Mouse (Mus musculus) embryonic facial prominence, embryonic 14.5 days (tissue): ENCODE measurements at regions not wholly inside any gene's neighbourhood (a gene's known extent, or its start where the extent isn't known, plus 50 kb on each side); places are given as distances from the start of the nearest gene placed in this dataset.
"Not testable (repeated sequence)": the region's sequence is repeated elsewhere in the genome, so short reads cannot be mapped to it uniquely, and the experiment has no call there.

Experiments used
- ATAC-seq: fragments of 200-750 bp; cut with Nextera tagmentation; 2 replicates; pipeline ENCODE4 v1.8.0; 2017; ENCODE audit warnings: low read depth, moderate number of reproducible peaks, moderate TSS enrichment
- DNase-seq: peaks from one replicate; pipeline ENCODE4 v3.0.0-alpha.2; 2015; ENCODE audit warnings: low spot score
- H3K27ac ChIP-seq: fragments of 300-500 bp; sonication (generic); replicated peaks from 2 replicates; pipeline ENCODE4 v1.5.1; 2014; ENCODE audit warnings: low read depth, mild to moderate bottlenecking, low read length, moderate library complexity
- H3K27me3 ChIP-seq: fragments of 300-500 bp; sonication (generic); replicated peaks from 2 replicates; pipeline ENCODE4 v1.6.1; 2014; ENCODE audit warnings: low read length; ENCODE audit not compliant: control insufficient read depth, insufficient read depth
- H3K36me3 ChIP-seq: fragments of 300-500 bp; sonication (generic); 2 replicates; pipeline ENCODE4 v1.6.1; 2014; ENCODE audit warnings: low read length, mixed read lengths; ENCODE audit not compliant: control insufficient read depth, insufficient read depth
- H3K4me1 ChIP-seq: fragments of 300-500 bp; sonication (generic); 2 replicates; pipeline ENCODE4 v1.6.1; 2014; ENCODE audit warnings: antibody characterized with exemption, low read length; ENCODE audit not compliant: control insufficient read depth, insufficient read depth
- H3K4me2 ChIP-seq: fragments of 300-500 bp; sonication (generic); 2 replicates; pipeline ENCODE4 v1.6.1; 2014; ENCODE audit warnings: low read depth, mild to moderate bottlenecking, low read length, moderate library complexity, mixed read lengths
- H3K4me3 ChIP-seq: fragments of 300-500 bp; sonication (generic); 2 replicates; pipeline ENCODE4 v1.5.1; 2014; ENCODE audit warnings: low read depth, mild to moderate bottlenecking, low read length
- H3K9ac ChIP-seq: fragments of 300-500 bp; sonication (generic); 2 replicates; pipeline ENCODE4 v1.6.1; 2014; ENCODE audit warnings: low read depth, mild to moderate bottlenecking, low read length, moderate library complexity, mixed read lengths
- H3K9me3 ChIP-seq: fragments of 300-500 bp; sonication (generic); 2 replicates; pipeline ENCODE4 v1.6.1; 2016; ENCODE audit warnings: low read length; ENCODE audit not compliant: control insufficient read depth
- WGBS: fragments of 180-500 bp; shearing (Covaris S2); extraction: QIAGEN DNeasy Blood & Tissue Kit; methylation state at CpG from one replicate; pipeline ENCODE4 v1.1.7; 2014; 5-methylcytosine and 5-hydroxymethylcytosine counted together

DNA sequence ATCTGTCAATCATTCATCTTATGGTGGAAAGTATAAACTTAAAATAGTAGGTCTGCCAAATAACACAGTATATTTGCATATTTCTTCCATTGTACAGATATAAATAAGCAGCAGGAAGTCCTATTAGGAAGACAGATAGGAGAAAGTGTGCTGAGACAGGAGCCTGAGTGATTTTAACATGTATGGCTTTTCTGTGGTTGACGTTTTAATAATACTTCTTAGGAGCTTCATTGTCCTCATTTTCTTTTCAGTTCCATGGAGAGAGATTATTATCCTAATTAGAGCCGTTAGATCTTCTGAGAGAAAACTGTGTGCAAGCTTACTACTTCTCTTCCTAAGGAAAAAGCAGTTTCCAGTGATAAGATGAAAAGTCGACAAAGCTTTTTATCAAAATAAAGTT is 830.3 kb upstream of the Atxn7l3b start:
- Histone ChIP-seq H3K4me1 (no peaks in the 10 kb centered on the region), H3K27me3 (no peaks in the 10 kb centered on the region), H3K27ac (no peak overlapping the region), H3K36me3 (no peaks in the 10 kb centered on the region), H3K4me2 (no peak overlapping the region), H3K9ac (no peak overlapping the region), H3K4me3 (no peak overlapping the region), H3K9me3 (no peaks in the 10 kb centered on the region)
- DNase-seq (no peak), ATAC-seq (no peak)
- 72% methylated on average over 3 of the region's 3 CpGs for WGBS

DNA sequence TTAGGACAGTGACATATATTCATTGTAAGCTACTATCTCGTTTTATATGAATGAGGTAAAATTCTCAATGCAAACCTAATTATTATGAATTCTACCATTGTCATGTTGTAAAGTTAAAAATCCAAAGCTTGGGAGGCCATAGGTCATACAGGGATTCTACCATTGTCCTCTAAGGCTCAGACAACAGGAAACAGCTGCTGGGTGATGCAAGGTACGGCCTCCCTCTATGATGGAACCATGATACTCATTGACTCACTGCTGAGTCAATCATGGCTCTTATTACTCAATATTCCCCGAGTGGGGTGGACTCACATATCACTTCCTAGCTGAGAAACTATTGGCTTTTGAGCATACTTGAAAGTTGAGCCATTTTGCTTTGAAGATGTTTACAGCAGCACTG is 807.4 kb upstream of the Atxn7l3b start:
- Histone ChIP-seq H3K27ac (no peak overlapping the region), H3K36me3 (no peaks in the 10 kb centered on the region), H3K27me3 (no peaks in the 10 kb centered on the region), H3K9me3 (no peaks in the 10 kb centered on the region), H3K4me1 (no peaks in the 10 kb centered on the region), H3K4me2 (no peak overlapping the region), H3K9ac (no peak overlapping the region), H3K4me3 (no peak overlapping the region)
- DNase-seq (no peak), ATAC-seq (no peak)
- 68% methylated on average over 3 of the region's 3 CpGs for WGBS

DNA sequence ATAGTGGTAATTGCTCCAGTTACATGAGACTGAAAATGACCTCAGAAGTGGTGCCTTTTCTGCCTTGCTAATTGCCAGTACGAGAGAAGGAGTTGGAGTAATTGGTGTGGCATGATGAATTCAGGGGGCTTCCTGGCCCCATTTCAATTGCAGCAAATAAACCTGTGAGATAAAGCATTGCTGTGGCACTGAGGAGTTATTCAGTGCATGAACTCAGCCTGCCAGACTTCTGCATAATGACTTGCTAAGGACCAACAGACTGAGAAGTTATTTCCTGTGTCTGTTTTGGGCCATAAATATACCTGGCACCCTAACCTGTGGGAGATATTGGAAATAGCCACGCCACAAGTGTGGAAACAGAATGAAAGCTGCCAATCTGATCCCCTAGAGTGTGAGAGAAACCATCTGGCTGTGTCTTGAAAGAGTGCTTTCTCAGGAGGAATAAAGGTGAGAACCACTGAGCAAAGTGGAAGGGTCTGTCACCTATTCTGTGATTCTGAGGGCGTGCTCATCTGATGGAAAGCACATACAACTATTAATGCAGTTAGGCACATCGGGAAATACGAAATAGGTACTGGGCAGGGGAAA is 776.4 kb upstream of the Atxn7l3b start:
- H3K27ac ChIP-seq, result no peak overlapping the region
- 71% methylated on average over 5 of the region's 5 CpGs for WGBS
- H3K4me3 ChIP-seq, result no peak overlapping the region
- H3K27me3 ChIP-seq, result no peaks in the 10 kb centered on the region
- H3K9ac ChIP-seq, result no peak overlapping the region
- no peaks in the 10 kb centered on the region for H3K9me3 ChIP-seq
- H3K4me2 ChIP-seq, result no peak overlapping the region
- ATAC-seq, result no peak
- H3K4me1 ChIP-seq, result no peaks in the 10 kb centered on the region
- DNase-seq, result no peak
- no peaks in the 10 kb centered on the region for H3K36me3 ChIP-seq

DNA sequence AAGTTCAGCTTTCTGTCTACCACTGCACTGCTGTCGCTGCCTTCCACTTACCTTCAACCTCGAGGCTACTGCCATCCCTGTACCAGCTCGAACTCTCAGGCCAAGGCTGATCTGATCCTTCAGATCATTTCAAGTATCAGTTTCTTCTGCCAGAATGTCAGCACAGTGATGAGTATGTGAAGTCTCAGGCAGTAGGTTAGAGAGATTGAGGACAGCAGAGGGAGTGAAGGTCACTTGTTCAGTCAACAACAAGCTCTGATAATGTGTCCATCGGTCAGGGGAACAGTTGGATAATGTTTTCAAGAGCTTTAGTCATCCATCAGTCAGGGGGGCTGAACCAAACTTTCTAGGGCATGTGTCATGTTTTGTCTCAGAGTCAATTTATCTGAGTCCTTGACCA is 741.8 kb upstream of the Atxn7l3b start:
- H3K27ac ChIP-seq, ATAC-seq, H3K27me3 ChIP-seq: not testable (repeated sequence)

DNA sequence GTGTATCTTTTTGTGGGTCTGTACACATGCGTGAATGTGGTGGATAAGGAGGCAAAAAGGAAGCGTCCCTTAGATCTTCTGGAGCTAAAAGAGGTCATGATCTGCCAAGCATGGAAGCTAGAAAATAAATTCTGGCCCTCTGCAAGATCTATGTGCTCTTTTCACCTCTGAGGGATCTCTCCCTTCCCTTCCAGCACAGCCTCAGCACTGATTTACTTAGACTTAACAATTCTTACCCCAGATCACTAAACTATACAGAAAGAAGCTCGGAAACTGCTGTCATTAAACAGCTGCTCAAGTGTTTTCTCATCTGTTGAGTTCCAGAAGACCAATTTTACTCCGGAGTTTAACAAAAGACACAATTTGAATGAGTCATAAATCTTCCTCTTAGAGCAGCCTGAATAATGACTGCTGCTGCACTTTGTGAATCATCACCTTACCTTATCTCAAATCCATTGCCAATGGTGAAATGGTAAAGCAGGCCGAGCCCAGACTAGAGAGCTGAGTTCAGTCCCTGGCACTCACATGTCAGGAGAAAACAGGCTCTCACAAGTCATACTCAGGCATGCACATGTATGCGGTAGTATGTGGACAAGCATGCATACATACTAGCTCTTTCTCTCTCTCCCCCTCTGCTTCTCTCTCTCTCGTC is 724.1 kb upstream of the Atxn7l3b start:
- Histone ChIP-seq H3K4me1 (no peaks in the 10 kb centered on the region), H3K9me3 (no peaks in the 10 kb centered on the region), H3K36me3 (no peaks in the 10 kb centered on the region), H3K9ac (no peak overlapping the region), H3K27ac (no peak overlapping the region), H3K4me3 (no peak overlapping the region), H3K27me3 (no peaks in the 10 kb centered on the region), H3K4me2 (no peak overlapping the region)
- DNase-seq (no peak), ATAC-seq (no peak)
- WGBS, result 72% methylated on average over 7 of the region's 7 CpGs

More for the DNA sequence above, 741.8 kb upstream of the Atxn7l3b start:
- 85% methylated on average over 4 of the region's 4 CpGs for WGBS
- not testable (repeated sequence) for H3K9ac ChIP-seq, H3K4me3 ChIP-seq, H3K36me3 ChIP-seq, H3K9me3 ChIP-seq, H3K4me1 ChIP-seq, DNase-seq, H3K4me2 ChIP-seq

DNA sequence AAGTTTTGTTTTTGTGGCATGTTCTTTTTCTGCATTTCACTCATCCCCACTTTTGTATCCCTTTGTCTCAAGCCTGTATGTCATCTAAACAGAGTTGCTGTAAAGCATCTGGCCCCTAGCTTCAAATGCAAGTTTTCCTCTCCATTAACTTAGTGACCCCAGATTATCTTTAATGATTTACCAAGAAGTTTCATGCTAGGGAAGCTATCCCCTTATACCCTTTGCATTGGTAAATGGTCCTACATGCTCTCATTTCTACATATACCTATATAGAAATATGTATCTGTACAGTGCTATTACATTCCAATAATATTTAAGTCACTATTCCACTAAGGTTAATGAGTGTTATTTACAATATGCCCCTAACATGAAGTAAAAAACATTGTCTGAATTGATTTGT is 723.3 kb upstream of the Atxn7l3b start:
- Histone ChIP-seq H3K27me3 (no peaks in the 10 kb centered on the region), H3K4me2 (no peak overlapping the region), H3K4me1 (no peaks in the 10 kb centered on the region), H3K4me3 (no peak overlapping the region), H3K9me3 (no peaks in the 10 kb centered on the region), H3K27ac (no peak overlapping the region), H3K9ac (no peak overlapping the region), H3K36me3 (no peaks in the 10 kb centered on the region)
- no peak for ATAC-seq
- DNase-seq, result no peak

DNA sequence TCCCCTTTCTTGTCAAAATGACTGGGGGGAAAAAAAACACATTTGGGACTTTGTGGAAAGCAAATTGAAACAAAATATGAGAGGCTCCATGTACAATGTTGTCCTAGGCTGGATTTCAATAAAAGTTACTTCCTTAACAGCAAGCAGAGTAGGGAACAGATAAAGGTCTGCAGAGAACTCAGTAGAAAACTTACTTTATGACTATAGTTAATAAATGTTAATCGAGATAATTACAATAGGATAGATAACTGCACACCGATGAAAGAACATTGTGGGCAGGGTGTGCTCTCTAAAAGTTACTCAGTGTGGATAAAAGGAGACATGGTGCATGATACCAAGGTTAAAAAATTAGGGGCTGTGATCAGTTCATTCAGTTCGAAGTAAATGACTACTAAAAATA is 691.6 kb upstream of the Atxn7l3b start:
- no peak overlapping the region for H3K9ac ChIP-seq
- WGBS, result 86% methylated on average over 3 of the region's 3 CpGs
- ATAC-seq, result no peak

DNA sequence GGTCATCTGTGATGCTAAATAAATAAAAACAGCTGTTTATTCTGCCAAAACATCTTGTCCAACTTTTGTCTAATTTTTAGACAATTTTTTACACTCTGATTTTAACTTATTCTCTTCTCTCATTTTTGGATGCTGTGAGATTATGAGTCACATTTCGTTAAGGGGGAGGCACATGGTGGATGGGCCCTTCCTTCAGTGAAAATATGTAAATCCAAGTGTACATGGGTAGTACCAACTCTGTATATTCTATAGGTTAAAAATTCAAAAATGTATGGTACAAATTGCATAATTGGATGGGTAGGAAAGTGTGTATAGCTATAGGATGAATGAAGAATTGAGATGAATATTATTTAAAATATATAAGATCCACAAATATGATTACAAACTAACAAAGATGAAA is 687.1 kb upstream of the Atxn7l3b start:
- 66% methylated on average over 1 of the region's 1 CpGs for WGBS
- H3K9me3 ChIP-seq, result no peaks in the 10 kb centered on the region
- no peaks in the 10 kb centered on the region for H3K27me3 ChIP-seq
- no peak overlapping the region for H3K4me2 ChIP-seq
- H3K27ac ChIP-seq, result no peak overlapping the region
- no peak overlapping the region for H3K4me3 ChIP-seq
- no peak for DNase-seq
- ATAC-seq, result no peak
- no peaks in the 10 kb centered on the region for H3K36me3 ChIP-seq
- no peaks in the 10 kb centered on the region for H3K4me1 ChIP-seq
- no peak overlapping the region for H3K9ac ChIP-seq

More for the DNA sequence above, 691.6 kb upstream of the Atxn7l3b start:
- H3K4me1 ChIP-seq, result no peaks in the 10 kb centered on the region
- H3K9me3 ChIP-seq, result no peaks in the 10 kb centered on the region
- DNase-seq, result no peak
- no peaks in the 10 kb centered on the region for H3K36me3 ChIP-seq
- H3K4me3 ChIP-seq, result no peak overlapping the region
- no peak overlapping the region for H3K27ac ChIP-seq
- H3K4me2 ChIP-seq, result no peak overlapping the region
- no peaks in the 10 kb centered on the region for H3K27me3 ChIP-seq

DNA sequence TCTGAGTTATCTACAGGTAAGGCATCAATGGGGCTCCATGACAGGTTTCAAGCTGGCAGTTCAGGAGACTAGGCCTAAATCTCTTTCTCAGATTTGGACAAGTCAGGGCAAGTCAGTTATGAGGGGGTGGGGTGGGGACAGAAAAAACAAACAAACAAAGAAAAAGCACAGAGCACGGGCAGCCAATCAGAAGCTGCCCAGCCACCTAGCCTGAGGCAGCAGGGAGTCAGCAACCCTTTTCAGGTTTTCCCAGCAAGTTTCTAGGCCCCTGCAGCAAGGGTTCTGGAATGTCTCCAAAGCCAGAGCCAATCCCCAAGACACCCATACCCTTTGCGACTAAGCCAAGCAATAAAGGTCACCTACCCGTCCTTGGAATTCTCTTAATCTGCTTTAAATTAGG is 664.6 kb upstream of the Atxn7l3b start:
- Histone ChIP-seq H3K27ac (no peak overlapping the region), H3K9me3 (no peaks in the 10 kb centered on the region), H3K9ac (no peak overlapping the region), H3K4me2 (no peak overlapping the region), H3K4me1 (no peaks in the 10 kb centered on the region), H3K27me3 (no peaks in the 10 kb centered on the region), H3K4me3 (no peak overlapping the region), H3K36me3 (no peaks in the 10 kb centered on the region)
- no peak for ATAC-seq
- WGBS, result 47% methylated on average over 3 of the region's 3 CpGs
- DNase-seq, result no peak
